8 mouse cellular contexts compared by ENCODE assay signal in the genomic region with DNA sequence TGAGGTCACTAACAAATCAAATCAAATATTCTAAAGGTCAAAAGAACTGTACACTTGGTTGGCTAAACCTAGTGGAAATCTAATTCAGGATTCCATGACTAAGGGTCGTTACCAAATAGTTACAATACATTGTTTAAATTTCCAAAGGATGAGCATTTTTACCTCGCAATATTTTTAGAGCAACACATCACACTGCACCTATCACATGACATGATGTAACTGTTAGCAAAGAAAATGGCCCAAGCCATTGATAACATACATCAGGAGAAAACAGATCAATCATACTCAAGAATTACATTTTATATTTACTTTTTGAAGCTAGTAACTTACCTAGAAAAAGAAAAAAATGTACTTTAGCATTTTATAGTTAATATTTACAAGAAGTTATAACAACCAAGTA. TPM values are rescaled to one million over a fixed set of nuclear protein-coding genes. Genes with fewer than 3 reads are reported as not detected.
DNase-seq lines count a peak whose midpoint lies in the region; ATAC-seq and TF ChIP-seq lines count a peak whose summit lies in the region.

No protein-coding gene starts in this region.

- H3K4me2 ChIP-seq in kidney, embryonic 14.5 days (replicated peaks; ENCODE audit: low read depth, low read length) = peak overlapping the region; percentile 64
- peak overlapping the region; percentile 77 for H3K4me2 ChIP-seq in hindbrain, embryonic 13.5 days
- peak overlapping the region; percentile 52 for H3K4me2 ChIP-seq in midbrain, embryonic 13.5 days (replicated peaks)

- H3K36me3 ChIP-seq in kidney, embryonic 14.5 days (ENCODE audit: control insufficient read depth, insufficient read depth, low read length) = no peaks in the 10 kb centered on the region
- no peaks in the 10 kb centered on the region for H3K36me3 ChIP-seq in hindbrain, embryonic 13.5 days
- H3K36me3 ChIP-seq in midbrain, embryonic 13.5 days = no peaks in the 10 kb centered on the region

- H3K9me3 ChIP-seq in kidney, embryonic 14.5 days (ENCODE audit: control insufficient read depth, low read length) = no peaks in the 10 kb centered on the region
- no peaks in the 10 kb centered on the region for H3K9me3 ChIP-seq in hindbrain, embryonic 13.5 days
- no peaks in the 10 kb centered on the region for H3K9me3 ChIP-seq in midbrain, embryonic 13.5 days

- WGBS in kidney, embryonic 14.5 days = 53% methylated on average over 2 of the region's 2 CpGs
- WGBS in hindbrain, embryonic 13.5 days = 49% methylated on average over 2 of the region's 2 CpGs
- WGBS in midbrain, embryonic 13.5 days = 50% methylated on average over 2 of the region's 2 CpGs

- DNase-seq in kidney, adult 11 months = no peak
- no peak for DNase-seq in thymus, postnatal 25 days
- no peak for DNase-seq in layer of hippocampus, adult 18-20 months (ENCODE audit: low spot score in 2 of 2)
- no peak for DNase-seq in embryo, embryonic 9.5 days (ENCODE audit: extremely low spot score)

- TF ChIP-seq CTCF in cortical plate, adult 2 months (IDR thresholded peaks at IDR 0.05; ENCODE audit: extremely low read depth, insufficient read depth, low read length) = no peak

- no peak for TF ChIP-seq POLR2A in cortical plate, adult 2 months (IDR thresholded peaks at IDR 0.05; ENCODE audit: extremely low read depth, insufficient read depth, low read length)

- no peak for ATAC-seq in kidney, embryonic 14.5 days (ENCODE audit: low FRiP score, low TSS enrichment)
- no peak for ATAC-seq in hindbrain, embryonic 13.5 days (ENCODE audit: low FRiP score)
- ATAC-seq in midbrain, embryonic 13.5 days = no peak

- H3K9ac ChIP-seq in kidney, embryonic 14.5 days (ENCODE audit: low read depth, low read length) = no peak overlapping the region
- H3K9ac ChIP-seq in hindbrain, embryonic 13.5 days = no peak overlapping the region
- H3K9ac ChIP-seq in midbrain, embryonic 13.5 days (replicated peaks) = no peak overlapping the region

- peak overlapping the region; percentile 15; the same call in 1 of the 2 replicates for H3K4me3 ChIP-seq in kidney, embryonic 14.5 days (ENCODE audit: low read length)
- H3K4me3 ChIP-seq in cortical plate, adult 2 months (ENCODE audit: insufficient read depth, low read length) = peak overlapping the region; percentile 85; the same call in 1 of the 2 replicates
- H3K4me3 ChIP-seq in hindbrain, embryonic 13.5 days = peak overlapping the region; percentile 25
- H3K4me3 ChIP-seq in midbrain, embryonic 13.5 days (replicated peaks) = peak overlapping the region; percentile 83

- peaks cover 9% of the 10 kb centered on the region; the same call in 1 of the 2 replicates for H3K4me1 ChIP-seq in kidney, embryonic 14.5 days (ENCODE audit: control insufficient read depth, insufficient read depth, low read length)
- no peaks in the 10 kb centered on the region; the same call in none of the 2 replicates for H3K4me1 ChIP-seq in cortical plate, adult 2 months (ENCODE audit: control insufficient read depth, insufficient read depth, low read length)
- H3K4me1 ChIP-seq in hindbrain, embryonic 13.5 days (replicated peaks) = peaks cover 22% of the 10 kb centered on the region
- peaks cover 35% of the 10 kb centered on the region for H3K4me1 ChIP-seq in midbrain, embryonic 13.5 days (replicated peaks)

- H3K27ac ChIP-seq in kidney, embryonic 14.5 days (ENCODE audit: low read depth, low read length) = no peak overlapping the region
- H3K27ac ChIP-seq in cortical plate, adult 2 months (ENCODE audit: insufficient read depth, low read length) = no peak overlapping the region
- no peak overlapping the region for H3K27ac ChIP-seq in hindbrain, embryonic 13.5 days
- H3K27ac ChIP-seq in midbrain, embryonic 13.5 days = no peak overlapping the region

- no peaks in the 10 kb centered on the region for H3K27me3 ChIP-seq in kidney, embryonic 14.5 days (ENCODE audit: control insufficient read depth, insufficient read depth, low read length)
- no peaks in the 10 kb centered on the region for H3K27me3 ChIP-seq in hindbrain, embryonic 13.5 days
- no peaks in the 10 kb centered on the region for H3K27me3 ChIP-seq in midbrain, embryonic 13.5 days

RNA-seq across cellular contexts. Expression of a gene that starts 29.0 kb away (rescaled TPM):
- polyA plus RNA-seq in kidney, embryonic 14.5 days (2014; fragmentation: Nextera tagmentation; extraction: Ambion mirVana) = 20.3 and 29.9 TPM in 2 replicates
- 85.7 and 86.2 TPM in 2 replicates for polyA plus RNA-seq in cortical plate, adult 2 months (2012; rRNA removed)
- 27.9 and 29.8 TPM in 2 replicates for polyA plus RNA-seq in hindbrain, embryonic 13.5 days (2015; fragmentation: Nextera tagmentation; extraction: Ambion mirVana)
- polyA plus RNA-seq in midbrain, embryonic 13.5 days (2015; fragmentation: Nextera tagmentation; extraction: Ambion mirVana) = 32.1 and 33.8 TPM in 2 replicates
- total RNA-seq in layer of hippocampus, adult 18-20 months (2021) = 10 to 100 TPM; 71.2 to 72.1 TPM

Comparison
In these comparisons a context has a peak if more than half of its experiments do, and no peak if none do; other contexts are left out.
1. H3K4me3 ChIP-seq: peak in every context shown above with its lines; median percentile 85 in cortical plate, adult 2 months; 83 in midbrain, embryonic 13.5 days; 25 in hindbrain, embryonic 13.5 days; 15 in kidney, embryonic 14.5 days.